Mouse (Mus musculus): ENCODE measurements around the gene Plcb3.

Gene Plcb3

GRCm38 (mm10) chr19:6990712-6991111 is 14.4 kb upstream of the Plcb3 start:
- no peak for DNase-seq (ENCODE audit: low spot score)

GRCm38 (mm10) chr19:6989251-6989650 is 13.0 kb upstream of the Plcb3 start:
- DNase-seq (ENCODE audit: low spot score) = no peak

- no peak for DNase-seq (ENCODE audit: low spot score)
Observed at GRCm38 (mm10) chr19:6987904-6988285, 11.6 kb upstream of the Plcb3 start.

- DNase-seq (ENCODE audit: low spot score) = no peak
Observed at GRCm38 (mm10) chr19:6987061-6987903, 11.0 kb upstream of the Plcb3 start, which contains the start of gene Vegfb. Gene Vegfb, minus strand, starts transcription at chr19:6987651.

- DNase-seq (ENCODE audit: low spot score) = no peak
Observed at GRCm38 (mm10) chr19:6985951-6986708, 9.9 kb upstream of the Plcb3 start.

GRCm38 (mm10) chr19:6985300-6985699 is 9.0 kb upstream of the Plcb3 start:
- no peak for DNase-seq (ENCODE audit: low spot score)

- DNase-seq (ENCODE audit: low spot score) = no peak
Observed at GRCm38 (mm10) chr19:6983621-6984020, 7.4 kb upstream of the Plcb3 start.

- no peak for DNase-seq (ENCODE audit: low spot score)
Observed at GRCm38 (mm10) chr19:6981465-6981864, 5.2 kb upstream of the Plcb3 start.

GRCm38 (mm10) chr19:6980381-6981093 is 4.3 kb upstream of the Plcb3 start, which contains the start of gene Fkbp2:
Gene Fkbp2, minus strand, starts transcription at chr19:6980501.
- peak; percentile 99 for DNase-seq (ENCODE audit: low spot score)

GRCm38 (mm10) chr19:6979486-6980380 is 3.5 kb upstream of the Plcb3 start:
- peak; percentile 99 for DNase-seq (ENCODE audit: low spot score)

GRCm38 (mm10) chr19:6979001-6979479 is 2.8 kb upstream of the Plcb3 start:
- DNase-seq (ENCODE audit: low spot score) = peak; percentile 64

- DNase-seq (ENCODE audit: low spot score) = no peak
Observed at GRCm38 (mm10) chr19:6978639-6978974, 2.3 kb upstream of the Plcb3 start.

- DNase-seq (ENCODE audit: low spot score) = no peak
Observed at GRCm38 (mm10) chr19:6977759-6978638, 1.7 kb upstream of the Plcb3 start.

GRCm38 (mm10) chr19:6974211-6975205 is 1.8 kb downstream of the Plcb3 start, which contains the start of gene Ppp1r14b:
Gene Ppp1r14b, plus strand, starts transcription at chr19:6974968.
- DNase-seq (ENCODE audit: low spot score) = peak; percentile 82

- no peak for DNase-seq (ENCODE audit: low spot score)
Observed at GRCm38 (mm10) chr19:6973581-6974190, 2.6 kb downstream of the Plcb3 start.

- DNase-seq (ENCODE audit: low spot score) = no peak
Observed at GRCm38 (mm10) chr19:6972247-6972917, 3.9 kb downstream of the Plcb3 start.

GRCm38 (mm10) chr19:6971644-6972043 is 4.6 kb downstream of the Plcb3 start:
- no peak for DNase-seq (ENCODE audit: low spot score)
